Mouse (Mus musculus) heart, adult 2 months (tissue): Measurements from ENCODE around the gene Fopnl. TPM values are rescaled to one million over a fixed set of nuclear protein-coding genes. Genes with fewer than 3 reads are reported as not detected.

Experiments used
- DNase-seq, 2 experiments: peaks; one replicate each; pipeline ENCODE4 v3.0.0; 2021
- H3K27ac ChIP-seq: fragments of 200-600 bp; 2 replicates; pipeline ENCODE4 v1.8.1; 2022
- H3K27me3 ChIP-seq: fragments of 200-500 bp; 2 replicates; pipeline ENCODE4 v1.6.1; 2012; ENCODE audit warnings: mild to moderate bottlenecking, low read length, inconsistent platforms, mixed read lengths; ENCODE audit not compliant: control insufficient read depth, insufficient read depth
- H3K36me3 ChIP-seq: fragments of 200-500 bp; 2 replicates; pipeline ENCODE4 v1.6.1; 2012; ENCODE audit warnings: low read length, inconsistent platforms; ENCODE audit not compliant: control insufficient read depth, insufficient read depth
- H3K4me1 ChIP-seq: fragments of 200-500 bp; 2 replicates; pipeline ENCODE4 v1.6.1; 2011; ENCODE audit warnings: low read length; ENCODE audit not compliant: control insufficient read depth, insufficient read depth
- H3K4me3 ChIP-seq: fragments of 200-600 bp; 2 replicates; pipeline ENCODE4 v1.8.1; 2022
- H3K79me2 ChIP-seq: fragments of 200-500 bp; replicated peaks from 2 replicates; pipeline ENCODE4 v1.6.1; 2012; ENCODE audit warnings: mild to moderate bottlenecking, inconsistent platforms, low read length, moderate library complexity, mixed read lengths; ENCODE audit not compliant: control insufficient read depth, insufficient read depth
- H3K9ac ChIP-seq: fragments of 200-500 bp; 2 replicates; pipeline ENCODE4 v1.6.1; 2012; ENCODE audit warnings: low read depth, mild to moderate bottlenecking, control low read depth, inconsistent platforms, low read length, mixed read lengths
- CTCF ChIP-seq: fragments of 200-600 bp; IDR thresholded peaks from 2 replicates; pipeline ENCODE4 v1.8.1; 2022; ENCODE audit warnings: antibody characterized with exemption, mild to moderate bottlenecking, moderate library complexity
- EP300 ChIP-seq: fragments of 200-500 bp; IDR thresholded peaks from 2 replicates; pipeline ENCODE4 v1.6.1; 2011; ENCODE audit warnings: low read depth, low read length, control low read depth; ENCODE audit not compliant: insufficient read depth
- POLR2A ChIP-seq: fragments of 200-500 bp; IDR thresholded peaks from 2 replicates; pipeline ENCODE4 v1.6.1; 2011; ENCODE audit warnings: mild to moderate bottlenecking, low read depth, low read length, control low read depth; ENCODE audit not compliant: insufficient read depth
- WGBS: fragments of 180-500 bp; shearing (Covaris S2); methylation state at CpG from one replicate; pipeline ENCODE4 v1.1.7; 2018; 5-methylcytosine and 5-hydroxymethylcytosine counted together
- intact Hi-C: fragments of 180-260 bp; cut with DNase I; formaldehyde crosslinking; loops from one replicate; pipeline ENCODE4 v1.15.1; 2025
- long read RNA-seq: library from polyadenylated mRNA; stranded (forward); transcript quantifications from one replicate; pipeline ENCODE4 v2.0.0, GENCODE M21; 2021
- polyA plus RNA-seq: library from polyadenylated mRNA; depleted of rRNA; stranded (reverse); fragments of >200 nt; gene quantifications from 2 replicates; pipeline ENCODE4 v1.2.3, GENCODE M21; 2012; rRNA removed
- total RNA-seq, 2 experiments: library from RNA; stranded (reverse); gene quantifications; 2 replicates each; pipeline ENCODE4 v1.2.3; 2021

The Fopnl gene
- total RNA-seq (10 to 100 TPM; 56.8 to 63.9 TPM), polyA plus RNA-seq (58.9 and 102 TPM in 2 replicates)
- long read RNA-seq, transcript Fopnl-201 (5 exons, 1,465 nt): major isoform, 25 of 239 reads
- long read RNA-seq, transcript Fopnl-205 (3 exons, 1,147 nt): minor isoform, 15 of 239 reads
- long read RNA-seq, partial matches to known transcripts: 1 of 239 reads
- long read RNA-seq, other reads (novel, unspliced or antisense): 197 of 239 reads

DNA sequence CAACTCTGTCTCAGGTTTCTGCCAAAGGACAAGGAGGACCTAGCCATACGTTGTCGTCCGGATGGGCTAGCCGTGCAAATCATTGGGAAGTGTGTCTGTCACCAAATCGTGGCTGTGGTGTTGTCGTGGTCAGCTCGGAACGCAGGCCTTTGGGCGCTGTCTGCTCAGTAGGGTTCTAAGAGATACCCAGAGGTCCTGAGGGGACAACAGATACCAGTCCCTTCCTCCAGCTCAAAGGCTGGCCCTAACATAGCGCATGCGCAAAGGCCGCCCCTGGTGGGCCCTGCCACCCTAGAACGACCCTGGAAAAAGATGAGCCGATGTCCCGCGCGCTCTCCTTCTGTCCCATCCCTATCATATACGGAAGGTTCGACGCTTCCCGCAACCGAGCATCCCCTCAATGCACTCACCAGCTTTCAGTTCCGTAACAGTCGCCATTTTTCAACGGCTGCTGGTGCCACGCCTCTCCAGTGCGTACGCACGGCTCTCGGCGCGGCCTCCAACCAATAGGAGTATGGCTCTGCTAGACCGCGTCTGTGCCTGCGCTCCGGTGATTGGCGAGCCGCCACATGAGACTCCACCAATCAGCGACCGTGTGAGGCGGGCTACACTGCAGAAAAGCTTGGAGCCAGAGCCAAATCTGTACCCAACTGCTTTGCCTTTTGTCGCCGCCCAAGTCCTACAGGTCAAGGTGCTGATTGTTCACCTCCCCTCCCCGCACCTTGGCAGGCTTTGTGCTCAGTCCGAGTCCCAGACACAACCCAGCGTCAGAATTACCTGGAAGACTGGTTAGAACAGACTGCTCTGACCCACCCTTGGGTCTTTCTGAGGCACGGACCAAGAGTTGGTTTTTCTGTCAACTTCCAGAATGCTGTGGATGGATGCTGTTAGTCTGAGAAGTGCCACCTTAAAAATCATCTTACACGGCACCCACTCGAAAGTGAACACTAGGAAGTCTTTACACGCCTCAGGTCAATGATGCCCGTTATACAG, at the start of gene Fopnl:
Gene Fopnl (minus strand): TSS at position 522 of the 993 bp plus-strand sequence.
- H3K27ac ChIP-seq: peak within 1 kb of the TSS; percentile 84
- TF ChIP-seq EP300 (no peak), CTCF (peak; percentile 41), POLR2A (peak; percentile 87)
- peak within 1 kb of the TSS; percentile 77 for H3K9ac ChIP-seq
- WGBS: 3% methylated on average over 51 of the region's 51 CpGs
- no peaks in the 10 kb centered on the region for H3K27me3 ChIP-seq
- H3K4me1 ChIP-seq: no peaks in the 10 kb centered on the region; the same call in 1 of the 2 replicates
- H3K36me3 ChIP-seq: peaks cover 7% of the 10 kb centered on the region
- intact Hi-C loops: loop anchor here (2.0 to 10.0 kb wide), 5 partner anchors 44 to 1318 kb away; partner anchors contain the start of genes Abcc1, Marf1, Mpv17l and Nde1
- peaks cover 4% of the 10 kb centered on the region; the same call in 1 of the 2 replicates for H3K79me2 ChIP-seq
- DNase-seq: peak; percentile 94 to 98
- peak within 1 kb of the TSS; percentile 79 for H3K4me3 ChIP-seq

DNA sequence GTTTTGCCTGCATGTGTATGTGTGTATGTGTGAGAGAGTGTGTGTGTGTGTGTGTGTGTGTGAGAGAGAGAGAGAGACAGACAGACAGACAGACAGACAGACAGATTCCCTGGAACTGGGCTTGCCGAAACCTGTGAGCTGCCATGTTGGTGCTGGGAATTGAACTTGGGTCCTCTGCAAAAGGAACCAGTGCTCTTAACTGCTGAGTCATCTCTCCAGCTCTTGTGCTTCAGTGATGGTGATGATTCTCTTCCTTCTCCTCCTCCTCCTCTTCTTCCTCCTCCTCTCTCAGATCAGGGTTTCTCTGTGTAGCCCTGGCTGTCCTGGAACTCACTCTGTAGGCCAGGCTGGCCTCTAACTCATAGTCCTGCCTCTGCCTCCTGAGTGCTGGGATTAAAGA, 48.8 kb upstream of the Fopnl start:
- H3K36me3 ChIP-seq: no peaks in the 10 kb centered on the region
- H3K9ac ChIP-seq: no peak overlapping the region
- no peak for DNase-seq
- no peak overlapping the region for H3K27ac ChIP-seq
- peaks cover 12% of the 10 kb centered on the region for H3K4me1 ChIP-seq
- no peak overlapping the region for H3K4me3 ChIP-seq
- H3K79me2 ChIP-seq: peaks cover 2% of the 10 kb centered on the region; the same call in 1 of the 2 replicates
- 100% methylated on average over 1 of the region's 1 CpGs for WGBS
- H3K27me3 ChIP-seq: no peaks in the 10 kb centered on the region
- TF ChIP-seq POLR2A: no peak
- intact Hi-C loops: no loop called here

DNA sequence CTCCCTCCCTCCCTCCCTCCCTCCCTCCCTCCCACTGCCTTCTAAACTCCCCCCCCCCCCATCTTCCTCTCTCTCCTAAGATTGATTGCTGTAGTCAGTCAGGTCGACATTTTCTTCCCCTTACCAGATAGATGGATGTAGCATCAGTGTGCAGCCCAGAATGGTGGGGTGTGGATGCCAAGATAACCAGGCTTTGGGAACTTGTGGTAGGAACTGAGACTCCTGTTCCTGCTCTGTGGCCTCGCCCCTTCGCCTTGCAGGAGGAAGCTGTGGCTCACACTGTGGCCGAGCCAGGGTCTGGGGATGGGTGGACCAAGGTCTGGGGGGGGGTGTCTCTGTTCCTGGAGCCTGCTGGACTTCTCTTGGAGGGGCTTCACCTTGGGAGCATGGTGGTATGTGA, 48.3 kb upstream of the Fopnl start:
- Histone ChIP-seq H3K36me3 (no peaks in the 10 kb centered on the region), H3K27me3 (no peaks in the 10 kb centered on the region), H3K4me3 (no peak overlapping the region), H3K27ac (no peak overlapping the region), H3K9ac (no peak overlapping the region), H3K4me1 (peaks cover 12% of the 10 kb centered on the region), H3K79me2 (peaks cover 2% of the 10 kb centered on the region; the same call in 1 of the 2 replicates)
- intact Hi-C loops: no loop called here
- 66% methylated on average over 4 of the region's 4 CpGs for WGBS
- TF ChIP-seq EP300 (no peak), POLR2A (no peak), CTCF (no peak)
- no peak for DNase-seq

DNA sequence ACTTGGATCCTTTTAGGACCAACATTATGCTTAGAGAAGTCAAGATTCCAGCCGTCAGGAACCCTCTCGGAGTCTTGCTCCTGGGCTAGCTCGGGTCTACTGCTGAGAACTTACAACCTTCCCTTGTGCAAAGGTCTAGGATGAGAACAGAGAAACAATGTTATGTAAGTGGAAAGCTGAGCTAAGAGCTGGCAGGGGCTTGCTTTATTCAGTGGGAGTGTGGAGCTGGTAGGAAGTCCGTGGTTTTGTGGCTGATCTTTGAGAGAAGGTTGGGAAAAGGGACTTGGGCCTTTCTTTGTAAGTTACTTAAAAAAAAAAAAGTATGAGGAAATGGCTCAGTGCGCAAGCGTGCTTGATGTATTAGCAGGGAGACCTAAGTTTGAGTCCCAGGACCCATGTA, 46.9 kb upstream of the Fopnl start:
- DNase-seq: no peak
- intact Hi-C loops: no loop called here
- 80% methylated on average over 6 of the region's 6 CpGs for WGBS
- Histone ChIP-seq H3K4me1 (peaks cover 6% of the 10 kb centered on the region; the same call in 1 of the 2 replicates), H3K27me3 (no peaks in the 10 kb centered on the region), H3K79me2 (peaks cover 2% of the 10 kb centered on the region; the same call in 1 of the 2 replicates), H3K27ac (no peak overlapping the region; the same call in 1 of the 2 replicates), H3K9ac (no peak overlapping the region), H3K36me3 (no peaks in the 10 kb centered on the region), H3K4me3 (no peak overlapping the region)
- TF ChIP-seq EP300: no peak
- no peak for TF ChIP-seq CTCF
- no peak for TF ChIP-seq POLR2A

DNA sequence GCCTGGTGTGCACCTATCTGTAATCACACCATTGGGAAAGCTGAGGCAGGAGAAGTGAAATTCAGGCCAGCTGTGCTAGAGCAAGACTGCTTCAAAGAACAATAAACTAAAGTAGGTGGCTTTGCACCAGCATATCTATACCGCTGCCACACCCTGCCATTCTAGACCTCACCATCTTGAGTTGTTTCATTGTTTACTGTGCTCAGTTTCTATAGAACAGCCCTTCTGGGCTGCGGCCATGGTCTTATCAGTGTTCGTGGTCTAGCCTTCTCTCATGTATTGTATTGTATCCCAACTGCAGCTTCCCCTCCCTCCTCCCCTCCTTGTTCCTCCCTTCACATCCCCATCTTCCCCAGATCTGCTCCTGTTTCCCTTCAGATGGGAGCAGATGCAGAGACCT, 46.3 kb upstream of the Fopnl start:
- H3K4me3 ChIP-seq: no peak overlapping the region
- H3K79me2 ChIP-seq: peaks cover 2% of the 10 kb centered on the region; the same call in 1 of the 2 replicates
- H3K27me3 ChIP-seq: no peaks in the 10 kb centered on the region
- no peak for TF ChIP-seq POLR2A
- no peak for DNase-seq
- intact Hi-C loops: no loop called here
- H3K36me3 ChIP-seq: no peaks in the 10 kb centered on the region
- no peak overlapping the region for H3K9ac ChIP-seq
- no peak overlapping the region for H3K27ac ChIP-seq
- 93% methylated on average over 3 of the region's 3 CpGs for WGBS
- H3K4me1 ChIP-seq: peaks cover 6% of the 10 kb centered on the region; the same call in 1 of the 2 replicates
